Mouse (Mus musculus): ENCODE results near the gene Scarf2.

Scarf2 gene

DNA sequence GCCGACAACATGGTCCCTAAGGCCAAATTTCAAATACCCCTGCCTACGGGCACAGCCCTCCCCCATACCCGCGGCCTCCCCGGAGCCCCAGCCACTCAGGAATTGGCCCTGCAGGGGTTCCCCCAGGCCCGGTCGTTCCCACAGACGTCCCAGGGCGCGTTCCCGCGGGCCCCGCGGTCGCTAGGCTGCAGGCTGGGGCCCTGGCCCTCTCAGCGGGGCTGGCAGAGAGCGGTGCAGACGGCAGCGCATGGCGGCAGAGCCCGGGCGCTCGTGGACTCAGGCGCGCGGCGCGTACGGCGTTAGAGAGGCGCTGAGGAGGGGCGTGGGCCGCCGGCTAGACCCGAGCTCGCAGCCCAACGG lies 36.2 kb downstream of the Scarf2 start:
- peak; percentile 50 for DNase-seq

DNA sequence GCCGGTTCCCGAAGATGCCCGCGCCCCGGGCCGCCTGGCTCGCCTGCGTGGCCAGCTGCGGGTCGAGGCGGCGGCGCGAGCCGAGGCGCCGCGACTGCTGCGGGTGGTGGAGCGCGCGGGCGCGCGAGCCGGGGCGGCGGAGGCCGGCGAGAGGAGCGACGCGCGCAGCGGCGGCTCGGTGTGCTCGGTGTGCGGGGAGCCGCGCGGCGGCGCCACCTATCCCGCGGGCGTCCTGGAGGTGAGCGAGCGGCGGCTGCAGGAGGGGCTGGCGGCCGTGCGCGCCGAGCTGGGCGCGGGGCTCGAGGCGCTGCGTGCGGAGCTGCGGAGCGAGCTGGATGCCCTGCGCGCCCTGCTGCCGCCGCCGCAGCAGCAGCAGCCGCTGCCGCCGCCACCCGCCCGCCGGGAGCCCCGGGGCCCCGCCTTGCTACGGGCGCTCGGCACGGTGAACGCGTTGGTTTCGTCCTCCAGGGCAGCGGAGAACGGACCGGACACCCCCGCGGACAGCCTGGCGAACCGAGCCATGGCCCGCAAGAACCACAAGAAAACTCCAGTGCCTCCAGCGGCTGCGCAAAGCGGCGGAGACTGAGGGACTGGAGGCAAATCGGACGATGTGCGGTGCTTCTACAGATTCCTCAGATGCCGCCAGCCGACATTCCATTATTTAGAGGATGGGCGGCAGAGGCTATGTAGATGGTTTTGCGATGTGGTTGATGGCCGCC lies 36.8 kb downstream of the Scarf2 start:
- peak; percentile 55 for DNase-seq

DNA sequence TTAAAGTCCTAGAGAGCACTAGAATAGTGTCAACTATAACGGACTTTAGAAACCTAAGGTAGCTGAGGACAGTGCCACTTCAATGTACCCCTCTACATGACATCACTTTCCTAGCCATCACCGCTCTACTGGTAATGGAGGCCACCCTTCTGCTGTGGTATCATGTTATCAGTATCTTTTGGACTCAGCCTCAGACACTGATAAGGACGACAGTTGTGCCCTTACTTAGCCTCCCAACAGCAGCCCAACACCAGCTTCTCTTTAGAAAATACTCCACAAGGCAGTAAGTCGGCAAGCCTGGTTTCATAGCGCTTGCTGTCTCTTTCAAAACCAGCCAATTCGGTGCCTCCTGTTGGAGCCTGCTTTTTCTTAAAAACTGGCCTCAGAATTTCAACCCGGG lies 37.5 kb downstream of the Scarf2 start:
- no peak for DNase-seq

DNA sequence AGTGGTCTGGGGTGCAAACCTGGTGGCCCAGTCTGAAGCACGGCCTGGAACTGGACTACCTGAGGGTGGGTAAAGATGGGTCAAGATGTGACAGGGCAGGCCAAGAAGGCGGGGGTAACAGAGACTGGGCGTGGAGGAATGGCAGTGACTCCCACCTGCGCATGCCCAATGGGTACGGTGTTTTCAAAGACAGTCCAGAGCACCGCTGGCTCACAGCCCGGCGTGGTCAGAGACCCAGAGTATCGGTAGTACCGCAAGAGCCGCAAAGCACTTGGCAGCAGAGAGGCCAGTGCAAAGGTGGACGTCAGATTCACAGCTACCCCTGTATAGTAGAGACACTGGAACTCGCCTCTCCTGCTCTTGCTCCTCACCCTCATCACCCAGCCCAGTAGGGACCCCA lies 38.4 kb downstream of the Scarf2 start:
- DNase-seq = no peak

DNA sequence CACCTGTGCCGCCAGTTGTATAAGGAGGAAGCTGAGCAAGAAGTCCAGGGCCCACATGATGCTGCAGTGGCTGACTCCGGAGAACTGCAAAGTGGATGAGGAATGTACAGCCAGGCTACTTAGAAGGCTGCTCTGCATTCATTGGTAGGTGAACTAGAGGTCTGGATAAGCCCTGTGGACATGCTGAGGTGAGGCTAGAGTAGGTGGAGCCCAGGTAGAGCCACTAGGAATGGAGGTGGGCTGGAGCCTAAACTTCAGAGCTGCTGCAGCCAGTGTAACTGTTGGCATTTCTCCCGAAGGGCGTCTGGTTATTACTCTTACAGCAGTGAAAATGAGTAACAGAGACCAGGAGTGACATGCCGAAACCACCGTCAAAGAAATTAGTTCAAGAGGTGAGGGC lies 41.0 kb downstream of the Scarf2 start, which contains the start of gene Car15:
Car15 (minus strand) TSS at position 314 of the 400 bp plus-strand sequence.
- no peak for DNase-seq

DNA sequence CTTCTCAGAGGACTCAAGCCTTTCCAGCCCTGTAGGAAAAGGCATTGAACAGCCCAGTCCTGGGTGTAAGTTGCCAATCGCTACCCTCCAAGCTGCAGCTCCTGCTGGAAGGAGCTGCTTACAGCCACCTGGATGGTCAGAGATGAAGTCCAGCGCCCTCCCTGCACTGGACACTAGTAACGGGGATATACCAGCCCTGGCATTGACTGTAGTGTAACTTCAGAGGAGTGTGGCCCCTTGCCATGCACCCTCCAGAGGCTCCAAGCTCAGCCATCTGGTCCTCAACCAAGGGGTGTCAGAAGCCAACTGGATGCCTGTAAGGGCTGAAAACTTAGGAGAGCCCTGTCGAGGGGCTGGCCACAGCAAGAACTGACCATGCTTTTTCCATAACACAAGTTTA lies 42.9 kb downstream of the Scarf2 start:
- DNase-seq = no peak

DNA sequence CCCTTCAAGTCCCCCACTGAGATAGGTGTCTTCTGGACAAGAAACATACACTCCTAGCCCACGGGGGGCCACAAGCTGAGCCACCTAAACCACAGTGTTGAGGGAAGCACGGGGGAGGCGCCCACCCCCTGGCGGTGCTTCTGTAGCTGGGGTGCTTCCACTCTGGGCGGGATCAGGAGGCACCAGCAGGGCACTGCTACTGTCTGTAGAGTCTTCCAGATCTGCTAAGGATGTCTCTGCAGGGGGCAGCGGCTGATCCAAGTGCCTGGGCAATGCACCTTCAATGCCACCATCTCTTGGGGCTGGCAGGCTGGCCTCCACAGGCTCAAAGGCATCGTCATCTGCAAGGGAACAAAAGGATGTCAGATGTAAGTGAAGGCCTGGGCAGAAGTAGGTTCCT lies 45.4 kb downstream of the Scarf2 start:
- DNase-seq = no peak

DNA sequence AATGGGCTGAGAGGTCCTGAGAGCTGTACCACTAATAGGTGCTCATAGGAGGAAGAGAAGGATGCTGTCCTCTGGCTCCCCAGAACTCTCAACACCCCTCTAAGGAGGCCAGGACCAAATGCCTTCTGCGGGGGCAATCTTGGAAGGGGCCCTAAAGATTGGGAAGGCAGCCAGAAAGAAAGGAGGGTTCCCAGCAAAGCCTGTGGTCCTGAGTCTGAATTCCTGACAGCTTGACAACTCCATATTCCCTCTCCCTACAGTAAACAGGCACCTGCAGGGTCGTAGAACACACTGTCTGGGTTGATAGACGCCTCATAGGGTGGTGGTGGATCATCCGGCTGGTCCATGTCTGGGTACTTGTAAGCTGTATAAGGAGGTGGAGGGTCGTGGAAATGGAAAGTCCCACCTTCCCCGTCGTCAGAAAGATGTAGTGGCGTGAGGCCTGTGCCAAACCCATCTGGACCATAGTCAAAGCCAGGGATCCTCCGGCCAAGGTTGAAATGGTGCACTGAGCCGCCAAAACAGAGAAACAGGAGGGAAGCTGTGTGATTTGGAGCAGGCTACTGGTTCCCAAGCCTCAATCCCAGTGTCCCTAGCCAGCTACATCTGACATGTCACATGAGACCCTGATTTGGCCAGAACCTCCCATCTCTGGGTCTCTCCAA lies 46.8 kb downstream of the Scarf2 start:
- no peak for DNase-seq

DNA sequence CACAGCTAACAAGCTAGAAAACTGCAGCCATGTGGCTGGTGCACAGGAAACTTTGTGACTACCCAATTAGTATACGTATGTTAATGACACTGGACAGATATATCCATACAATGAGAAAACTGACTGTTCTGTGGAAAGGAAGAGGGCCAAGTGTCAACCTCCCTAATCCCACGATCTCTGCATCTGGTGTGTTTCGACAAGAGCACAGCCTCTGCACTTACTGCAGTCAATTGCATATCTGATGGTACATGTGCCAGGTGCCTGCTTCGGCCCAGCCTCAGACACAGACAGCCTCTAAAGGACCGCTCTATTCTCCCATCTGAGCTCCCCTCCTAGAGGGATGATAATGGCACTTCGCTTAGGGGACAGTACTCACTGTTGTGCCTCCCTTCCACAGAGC lies 51.3 kb downstream of the Scarf2 start:
- DNase-seq = no peak

DNA sequence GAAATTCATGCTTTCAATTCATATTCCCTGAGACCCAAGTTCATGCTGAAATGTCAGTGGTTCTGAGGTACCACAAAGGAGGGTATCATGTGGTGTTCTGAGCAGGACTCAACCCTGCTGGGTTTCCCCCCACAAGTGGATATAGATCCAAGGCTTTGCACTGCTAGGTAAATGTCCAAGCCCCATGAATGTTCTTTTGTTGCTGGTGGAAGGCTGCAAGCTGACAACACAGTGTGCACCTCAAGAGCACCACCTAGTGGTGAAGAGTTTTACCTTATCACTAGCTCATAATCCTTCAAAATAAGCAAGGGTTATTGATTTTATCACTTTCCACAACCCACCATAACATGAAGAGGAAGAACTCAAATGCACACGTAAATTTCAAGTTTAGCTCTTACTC lies 51.8 kb downstream of the Scarf2 start:
- DNase-seq = peak; percentile 80

DNA sequence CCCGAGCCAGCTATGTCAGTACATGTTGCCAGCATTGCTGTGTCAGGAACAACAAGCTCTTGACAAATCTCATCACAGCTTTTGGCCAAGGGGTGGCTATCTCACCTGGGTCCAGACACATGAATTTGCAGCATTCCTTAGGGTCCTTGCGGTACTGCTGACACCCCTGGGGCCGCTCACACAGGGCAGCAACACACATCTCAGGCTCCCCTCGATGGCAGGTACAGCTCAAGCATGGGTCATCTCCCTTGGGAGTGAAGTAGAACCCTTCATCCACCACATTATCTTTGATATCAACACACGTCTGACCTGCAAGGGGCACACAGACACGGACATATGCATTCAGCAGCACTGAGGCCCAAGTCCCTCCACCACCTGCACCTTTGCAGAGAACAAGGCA lies 52.4 kb downstream of the Scarf2 start:
- no peak for DNase-seq

DNA sequence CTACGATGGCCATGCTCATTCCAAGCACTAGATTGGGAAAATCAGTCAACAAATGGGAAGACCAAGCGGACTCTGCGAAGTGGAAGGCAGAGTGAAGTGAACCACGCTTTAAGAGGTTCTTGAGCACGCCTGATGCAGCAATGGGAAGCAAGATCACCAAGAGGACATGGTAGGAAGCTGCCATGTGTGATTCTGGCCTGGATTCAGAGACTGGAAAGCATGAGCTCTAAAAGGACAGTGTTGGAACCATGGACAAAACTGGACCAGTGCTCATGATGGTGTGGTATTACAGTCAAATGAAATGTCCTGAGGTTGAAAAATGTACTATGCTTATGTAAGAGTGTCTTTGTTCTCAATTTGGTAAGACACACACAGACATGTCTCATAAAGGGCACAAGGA lies 54.2 kb downstream of the Scarf2 start:
- no peak for DNase-seq

DNA sequence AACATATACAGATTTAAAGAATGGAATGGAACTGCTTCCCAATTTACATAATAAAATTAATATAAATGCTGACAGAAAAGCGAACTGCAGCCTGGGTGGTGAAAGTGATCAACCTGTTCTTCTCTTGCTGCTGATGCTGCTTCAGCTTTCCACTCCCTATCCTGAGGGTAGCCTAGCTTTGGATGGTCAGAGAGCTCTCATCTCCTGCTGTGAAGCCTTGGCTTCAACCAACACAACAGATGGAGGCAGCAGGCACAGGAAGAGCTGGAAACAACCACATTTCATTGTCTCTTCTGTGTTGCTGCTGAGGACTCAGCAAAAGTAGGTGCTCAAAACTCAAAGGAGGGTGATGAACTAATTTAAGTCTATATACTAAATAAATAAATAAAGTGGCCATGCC lies 54.8 kb downstream of the Scarf2 start:
- DNase-seq = no peak

DNA sequence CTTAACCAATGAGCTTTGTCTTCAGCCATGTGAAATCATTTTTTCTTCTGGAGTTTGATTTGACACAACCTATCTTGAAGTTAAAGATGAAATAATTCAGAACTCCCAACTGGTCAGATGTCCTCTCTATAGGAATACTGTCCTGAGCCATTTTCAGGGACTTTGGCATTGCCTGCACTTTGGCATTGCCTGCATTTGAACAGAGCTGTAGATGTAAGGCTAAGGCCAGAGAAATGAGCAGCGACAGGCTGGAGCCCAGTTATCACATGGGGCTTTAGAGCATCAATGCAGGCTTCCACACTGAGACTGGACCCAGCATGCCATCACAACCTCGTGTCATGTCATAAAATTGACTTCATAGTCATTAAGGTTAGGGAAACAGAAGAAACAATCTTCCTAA lies 56.2 kb downstream of the Scarf2 start:
- DNase-seq = no peak

DNA sequence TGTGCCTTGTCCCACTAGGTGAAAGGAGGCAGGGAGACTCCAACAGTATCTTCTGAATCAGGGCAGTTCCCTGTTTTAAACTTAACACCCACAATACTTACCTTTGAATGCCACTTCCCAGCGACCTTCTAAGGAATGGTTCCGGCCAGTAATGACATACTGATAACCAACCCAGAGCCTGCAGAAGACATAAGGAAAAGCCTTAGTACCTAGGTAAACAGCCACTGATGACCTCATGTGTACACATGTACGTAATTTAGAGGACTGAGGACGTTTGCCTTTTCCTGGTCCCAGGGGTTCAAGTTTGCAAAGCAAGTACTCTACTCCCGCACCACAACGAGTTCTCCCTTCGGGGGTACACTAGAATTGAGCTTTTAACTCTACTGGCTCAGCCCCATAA lies 60.1 kb downstream of the Scarf2 start:
- DNase-seq = no peak

Data from retina, postnatal 1 day (tissue).